Mouse (Mus musculus) testis, adult 2 months (tissue): Measurements from ENCODE around the gene Atad5.

Source experiments
- CTCF ChIP-seq: fragments of 200-500 bp; IDR thresholded peaks from 2 replicates; pipeline ENCODE4 v1.5.1; 2012; ENCODE audit warnings: low read depth, mild to moderate bottlenecking, inconsistent platforms, low read length, moderate library complexity; ENCODE audit not compliant: control insufficient read depth, insufficient read depth, insufficient replicate concordance
- POLR2A ChIP-seq: fragments of 200-500 bp; IDR thresholded peaks from 2 replicates; pipeline ENCODE4 v1.6.1; 2012; ENCODE audit warnings: low read depth, mild to moderate bottlenecking, inconsistent platforms, low read length, moderate library complexity; ENCODE audit not compliant: control insufficient read depth

- TF ChIP-seq POLR2A (no peak), CTCF (no peak)
These were observed 58.5 kb downstream of the Atad5 start for GRCm38 (mm10) chr11:80147748-80148147.
